Mouse (Mus musculus) lung, embryonic 14.5 days (tissue): ENCODE data around the gene Cstf3. TPM values are rescaled to one million over a fixed set of nuclear protein-coding genes. Genes with fewer than 3 reads are reported as not detected.
A peak's percentile ranks its signal among the peaks of the same experiment; 100 is the strongest.
"Not testable (repeated sequence)": the region's sequence is repeated elsewhere in the genome, so short reads cannot be mapped to it uniquely, and the experiment has no call there.

Experiments
- ATAC-seq: fragments of 200-750 bp; cut with Nextera tagmentation; 2 replicates; pipeline ENCODE4 v1.8.0; 2017; ENCODE audit warnings: mild to moderate bottlenecking, moderate TSS enrichment, moderate library complexity; ENCODE audit not compliant: insufficient read depth
- DNase-seq: peaks from one replicate; pipeline ENCODE4 v3.0.0-alpha.2; 2015
- H3K27ac ChIP-seq: fragments of 300-500 bp; sonication (generic); 2 replicates; pipeline ENCODE4 v1.5.1; 2014; ENCODE audit warnings: low read depth, mild to moderate bottlenecking, moderate library complexity
- H3K27me3 ChIP-seq: fragments of 300-500 bp; sonication (generic); 2 replicates; pipeline ENCODE4 v1.6.1; 2014; ENCODE audit warnings: low read length, control low read depth; ENCODE audit not compliant: insufficient read depth
- H3K36me3 ChIP-seq: fragments of 300-500 bp; sonication (generic); 2 replicates; pipeline ENCODE4 v1.6.1; 2014; ENCODE audit warnings: control low read depth; ENCODE audit not compliant: insufficient read depth
- H3K4me1 ChIP-seq: fragments of 300-500 bp; sonication (generic); 2 replicates; pipeline ENCODE4 v1.6.1; 2014; ENCODE audit warnings: antibody characterized with exemption, control low read depth; ENCODE audit not compliant: insufficient read depth
- H3K4me2 ChIP-seq: fragments of 300-500 bp; sonication (generic); 2 replicates; pipeline ENCODE4 v1.6.1; 2014; ENCODE audit warnings: mild to moderate bottlenecking
- H3K4me3 ChIP-seq: fragments of 300-500 bp; sonication (generic); 2 replicates; pipeline ENCODE4 v1.5.1; 2014; ENCODE audit warnings: low read depth, low read length
- H3K9ac ChIP-seq: fragments of 300-500 bp; sonication (generic); 2 replicates; pipeline ENCODE4 v1.6.1; 2014
- H3K9me3 ChIP-seq: fragments of 300-500 bp; sonication (generic); 2 replicates; pipeline ENCODE4 v1.6.1; 2016; ENCODE audit warnings: low read depth, low read length, control low read depth
- CTCF ChIP-seq: IDR thresholded peaks from 2 replicates; pipeline ENCODE4 v1.5.1; 2016; ENCODE audit warnings: antibody characterized with exemption, low read depth
- WGBS: fragments of 180-500 bp; shearing (Covaris S2); extraction: QIAGEN DNeasy Blood & Tissue Kit; methylation state at CpG from one replicate; pipeline ENCODE4 v1.1.7; 2014; 5-methylcytosine and 5-hydroxymethylcytosine counted together
- polyA plus RNA-seq: library from polyadenylated mRNA; unstranded; fragments of >200 nt; fragmentation: Nextera tagmentation; extraction: Ambion mirVana; gene quantifications from 2 replicates; pipeline ENCODE4 v1.2.1, GENCODE M21; 2014

Cstf3 gene
- 68.8 and 68.9 TPM in 2 replicates for polyA plus RNA-seq

GRCm38 (mm10) chr2:104590068-104590828, at the start of gene Cstf3:
Gene Cstf3 (plus strand): TSS chr2:104590523.
- Histone ChIP-seq H3K4me2 (peak within 1 kb of the TSS; percentile 86), H3K27me3 (no peaks in the 10 kb centered on the region), H3K9ac (peak within 1 kb of the TSS; percentile 97), H3K36me3 (peaks cover 3% of the 10 kb centered on the region; the same call in 1 of the 2 replicates), H3K9me3 (no peaks in the 10 kb centered on the region), H3K27ac (peak within 1 kb of the TSS; percentile 91), H3K4me1 (peaks cover 6% of the 10 kb centered on the region; the same call in 1 of the 2 replicates), H3K4me3 (peak within 1 kb of the TSS; percentile 92)
- ATAC-seq (peak; percentile 99), DNase-seq (peak; percentile 100)
- WGBS = under 1% methylated on average over 59 of the region's 59 CpGs
- peak; percentile 48 for TF ChIP-seq CTCF

DNA sequence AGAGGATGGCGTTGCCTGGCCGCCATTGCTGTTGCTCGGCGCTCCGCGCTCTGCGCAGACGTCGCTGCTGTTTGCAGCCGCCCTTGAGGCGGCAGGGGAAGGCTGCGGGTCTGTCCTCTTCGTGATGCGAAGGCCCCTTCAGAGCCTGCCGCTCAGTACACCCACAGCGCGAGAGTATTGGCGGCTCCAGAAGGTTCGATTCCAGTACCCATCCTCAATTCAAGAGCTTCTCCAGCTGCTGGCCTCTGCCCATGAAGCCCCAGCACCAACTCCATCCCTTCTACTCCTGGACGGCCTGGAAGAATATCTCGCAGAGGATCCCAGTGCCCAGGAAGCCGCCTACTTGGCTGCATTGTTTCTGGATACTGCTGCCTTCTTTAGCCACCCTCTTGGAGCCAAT, 33.6 kb upstream of the Cstf3 start:
- H3K36me3 ChIP-seq, H3K27me3 ChIP-seq, H3K4me3 ChIP-seq, DNase-seq, H3K4me1 ChIP-seq, ATAC-seq, H3K9ac ChIP-seq, H3K27ac ChIP-seq, H3K9me3 ChIP-seq, H3K4me2 ChIP-seq: not testable (repeated sequence)
- WGBS = 82% methylated on average over 22 of the region's 22 CpGs

GRCm38 (mm10) chr2:104557722-104558121, 32.6 kb upstream of the Cstf3 start:
- WGBS = 86% methylated on average over 9 of the region's 9 CpGs
- no peaks in the 10 kb centered on the region for H3K36me3 ChIP-seq
- no peak for ATAC-seq

DNA sequence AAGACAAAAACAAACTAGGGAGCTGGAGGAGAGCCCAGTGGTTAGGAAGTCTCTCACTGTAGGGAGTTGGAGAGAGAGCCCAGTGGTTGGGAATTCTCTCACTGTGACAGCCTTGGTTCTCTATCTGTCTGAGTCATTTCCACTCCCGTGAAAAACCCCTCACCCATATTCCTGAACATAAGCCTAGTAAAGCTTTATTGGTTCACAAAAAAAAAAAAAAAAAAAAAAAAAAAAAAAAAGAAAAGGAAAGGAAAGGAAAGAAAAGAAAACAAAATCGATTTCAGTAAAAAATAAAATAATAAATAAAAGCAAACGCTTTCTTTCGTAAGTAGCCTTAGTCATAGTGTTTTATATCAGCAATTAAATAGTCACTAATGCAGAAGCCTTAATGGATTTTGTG, 32.0 kb upstream of the Cstf3 start:
- H3K27ac ChIP-seq = no peak overlapping the region
- 85% methylated on average over 4 of the region's 4 CpGs for WGBS
- H3K9ac ChIP-seq = no peak overlapping the region
- no peaks in the 10 kb centered on the region for H3K27me3 ChIP-seq
- no peak overlapping the region for H3K4me3 ChIP-seq
- no peaks in the 10 kb centered on the region for H3K36me3 ChIP-seq
- no peaks in the 10 kb centered on the region for H3K9me3 ChIP-seq
- DNase-seq (no peak), ATAC-seq (no peak)
- H3K4me2 ChIP-seq = no peak overlapping the region
- no peaks in the 10 kb centered on the region for H3K4me1 ChIP-seq
- no peak for TF ChIP-seq CTCF

More at GRCm38 (mm10) chr2:104557722-104558121, 32.6 kb upstream of the Cstf3 start:
- Histone ChIP-seq H3K4me2 (no peak overlapping the region), H3K27ac (no peak overlapping the region), H3K27me3 (no peaks in the 10 kb centered on the region), H3K9ac (no peak overlapping the region), H3K9me3 (no peaks in the 10 kb centered on the region), H3K4me1 (no peaks in the 10 kb centered on the region), H3K4me3 (no peak overlapping the region)
- TF ChIP-seq CTCF = no peak
- DNase-seq = no peak

- Histone ChIP-seq H3K27me3 (no peaks in the 10 kb centered on the region), H3K9ac (no peak overlapping the region), H3K27ac (no peak overlapping the region), H3K36me3 (no peaks in the 10 kb centered on the region), H3K4me2 (no peak overlapping the region), H3K4me1 (no peaks in the 10 kb centered on the region), H3K9me3 (no peaks in the 10 kb centered on the region), H3K4me3 (no peak overlapping the region)
- no peak for TF ChIP-seq CTCF
- no peak for DNase-seq
- WGBS = 60% methylated on average over 6 of the region's 6 CpGs
- ATAC-seq = no peak
Measured at GRCm38 (mm10) chr2:104558938-104559337, 31.4 kb upstream of the Cstf3 start.

GRCm38 (mm10) chr2:104559591-104560380, 30.5 kb upstream of the Cstf3 start:
- 78% methylated on average over 4 of the region's 4 CpGs for whole genome bisulfite sequencing
- no peak overlapping the region for H3K4me2 ChIP-seq

DNA sequence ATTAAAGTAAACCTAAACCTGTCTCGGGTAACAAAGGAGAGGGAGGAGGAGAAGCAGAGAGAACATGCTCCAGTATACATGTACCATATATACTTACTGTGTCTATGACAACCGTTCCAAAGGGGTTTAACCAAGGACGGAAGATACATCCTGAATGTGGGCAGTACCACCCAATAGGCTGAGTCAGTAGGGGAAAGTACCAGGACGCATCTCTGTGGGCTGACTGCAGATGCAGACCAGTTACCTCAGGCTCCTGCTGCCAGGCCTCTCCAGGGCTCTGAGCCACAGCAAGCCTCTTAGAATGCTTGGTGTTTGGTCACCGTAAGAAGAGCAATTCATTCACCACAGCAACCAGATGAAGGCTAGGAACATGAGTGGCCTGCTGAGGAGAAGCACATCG, 28.9 kb upstream of the Cstf3 start:
- no peak overlapping the region for H3K27ac ChIP-seq
- ATAC-seq (no peak), DNase-seq (no peak)
- H3K4me1 ChIP-seq = no peaks in the 10 kb centered on the region
- 82% methylated on average over 6 of the region's 6 CpGs for WGBS
- no peaks in the 10 kb centered on the region for H3K27me3 ChIP-seq
- H3K9me3 ChIP-seq = no peaks in the 10 kb centered on the region
- no peak overlapping the region for H3K4me3 ChIP-seq
- H3K36me3 ChIP-seq = no peaks in the 10 kb centered on the region
- H3K9ac ChIP-seq = no peak overlapping the region
- H3K4me2 ChIP-seq = no peak overlapping the region
- TF ChIP-seq CTCF = no peak

More at GRCm38 (mm10) chr2:104559591-104560380, 30.5 kb upstream of the Cstf3 start:
- ATAC-seq (no peak), DNase-seq (no peak)
- Histone ChIP-seq H3K9me3 (no peaks in the 10 kb centered on the region), H3K4me3 (no peak overlapping the region), H3K36me3 (no peaks in the 10 kb centered on the region), H3K27me3 (no peaks in the 10 kb centered on the region), H3K4me1 (no peaks in the 10 kb centered on the region), H3K27ac (no peak overlapping the region), H3K9ac (no peak overlapping the region)
- TF ChIP-seq CTCF = no peak
